Mouse (Mus musculus) erythroblast, embryonic 14.5 days (primary cell): ENCODE data around the gene Mill2.

Experiments used
- GATA1 ChIP-seq: IDR thresholded peaks from 2 replicates; pipeline ENCODE4 v1.6.1; 2012; ENCODE audit warnings: low read length, inconsistent platforms, mixed read lengths
- TAL1 ChIP-seq: IDR thresholded peaks from 3 replicates; pipeline ENCODE4 v1.6.1; 2012; ENCODE audit warnings: low read length, inconsistent platforms, mixed read lengths

GRCm38 (mm10) chr7:18909797-18910196 is 70.0 kb downstream of the Mill2 start:
- TF ChIP-seq GATA1, result no peak
- no peak for TF ChIP-seq TAL1
